Mouse (Mus musculus) cerebellum, postnatal 14 days (tissue): Measurements from ENCODE around the gene Kctd3.
"Not testable (repeated sequence)": the region's sequence is repeated elsewhere in the genome, so short reads cannot be mapped to it uniquely, and the experiment has no call there.

Experiments used
- DNase-seq, 2 experiments: peaks; one replicate each; pipeline ENCODE4 v3.0.0; 2021; ENCODE audit warnings: mixed read lengths in 2 of 2

Kctd3 gene

GRCm38 (mm10) chr1:189007239-189007979 is at the start of gene Kctd3:
TSS of gene Kctd3 (minus strand) at chr1:189007841.
- DNase-seq, result peak; percentile 100

DNA sequence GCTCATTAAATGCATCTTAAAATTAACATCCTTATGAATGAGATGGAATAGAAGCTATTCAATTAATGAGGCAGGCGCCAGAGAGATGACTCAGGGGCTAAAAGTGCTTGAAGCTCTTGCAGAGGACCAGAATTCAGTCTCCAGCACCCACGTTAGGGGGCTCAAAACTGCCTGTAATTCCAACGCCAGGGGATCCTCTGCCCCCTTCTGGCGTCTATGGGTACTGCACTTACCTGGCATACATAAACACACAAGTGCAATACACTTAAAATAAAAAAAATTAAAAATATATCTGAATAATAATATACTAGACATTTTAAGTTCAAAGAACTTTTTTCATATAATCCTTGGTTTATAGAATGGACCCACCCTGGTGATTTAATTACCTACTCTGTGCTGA is 49.8 kb upstream of the Kctd3 start:
- DNase-seq, result no peak

DNA sequence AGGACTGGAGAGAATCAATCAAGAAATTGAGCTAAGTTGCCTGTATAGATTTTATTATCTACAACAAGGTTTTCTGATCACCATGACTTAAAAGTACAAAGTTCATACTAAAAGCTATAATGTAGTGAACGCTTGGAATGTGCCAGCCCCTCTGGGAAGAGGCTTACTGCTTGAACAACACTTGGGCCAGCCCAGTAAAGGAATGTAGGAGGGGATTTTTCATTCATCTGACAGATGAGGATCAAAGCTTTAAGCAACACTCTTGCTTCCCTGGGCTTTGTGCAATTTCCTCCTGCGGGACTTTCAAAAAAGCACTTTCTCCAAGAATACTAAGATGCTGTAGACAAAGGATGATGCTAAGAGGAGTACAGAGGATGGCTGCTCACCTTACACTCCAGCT is 48.3 kb upstream of the Kctd3 start:
- no peak for DNase-seq

GRCm38 (mm10) chr1:189054941-189055551 is 47.4 kb upstream of the Kctd3 start:
- DNase-seq, result no peak

DNA sequence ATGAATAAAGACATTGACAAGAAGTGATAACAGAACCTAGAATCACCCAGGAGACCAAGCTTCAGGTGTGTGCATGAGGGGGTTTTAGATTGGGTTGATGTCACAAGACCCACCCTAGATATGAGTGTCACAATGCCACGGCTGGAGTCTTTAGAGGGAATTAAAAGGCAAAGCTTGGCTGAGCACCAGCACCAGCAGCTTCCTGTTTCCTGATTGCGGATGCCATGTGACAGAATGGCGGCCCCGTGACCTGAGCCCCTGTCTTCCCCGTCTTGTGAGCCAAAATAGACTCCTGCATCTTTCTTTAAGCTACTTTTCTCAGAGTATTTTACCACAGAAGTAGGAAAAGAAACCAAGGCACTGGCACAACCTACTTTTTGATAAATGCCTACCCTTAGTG is 46.5 kb upstream of the Kctd3 start:
- DNase-seq, result no peak

DNA sequence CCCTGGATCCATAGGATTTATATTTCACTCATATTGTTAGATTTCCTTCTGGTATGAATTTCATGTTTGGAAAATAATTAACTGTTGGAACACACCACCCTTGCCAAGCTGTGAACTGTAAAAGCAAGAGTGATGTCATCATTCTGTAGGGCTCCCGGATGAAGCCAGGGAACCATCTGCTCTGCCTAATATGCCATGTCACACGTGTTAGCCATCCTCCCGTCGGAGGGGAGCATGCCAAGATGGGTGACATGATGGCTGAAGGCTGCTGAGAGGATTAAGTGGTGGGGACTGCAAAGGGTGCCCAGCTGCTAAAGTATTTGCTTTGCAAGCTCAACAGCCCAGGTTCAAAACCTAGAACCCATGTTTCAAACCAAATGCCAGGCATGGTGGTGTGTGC is 44.5 kb upstream of the Kctd3 start:
- peak; percentile 50 to 57 for DNase-seq

- no peak for DNase-seq
Measured at GRCm38 (mm10) chr1:189050122-189050521, 42.5 kb upstream of the Kctd3 start.

GRCm38 (mm10) chr1:189048331-189048730 is 40.7 kb upstream of the Kctd3 start:
- DNase-seq, result no peak

DNA sequence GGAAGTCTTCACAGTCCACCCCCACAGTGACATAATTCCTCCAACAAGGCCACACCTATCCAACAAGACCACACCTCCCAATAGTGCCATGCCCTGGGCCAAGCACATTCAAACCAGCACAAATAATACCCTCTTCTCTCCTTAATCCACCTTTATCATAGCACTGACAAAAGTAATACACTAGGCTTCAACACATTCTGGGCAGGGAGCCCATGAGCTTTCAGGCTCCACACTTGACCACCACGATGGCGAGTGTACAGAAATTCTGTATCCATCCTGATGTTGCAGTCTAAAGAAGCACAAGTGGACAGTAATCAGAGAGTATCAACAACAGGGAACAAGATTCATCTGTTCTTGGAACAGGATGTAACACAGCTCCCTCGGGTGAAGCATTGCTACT is 40.3 kb upstream of the Kctd3 start:
- DNase-seq, result peak in 1 of 2 experiments; percentile 38

DNA sequence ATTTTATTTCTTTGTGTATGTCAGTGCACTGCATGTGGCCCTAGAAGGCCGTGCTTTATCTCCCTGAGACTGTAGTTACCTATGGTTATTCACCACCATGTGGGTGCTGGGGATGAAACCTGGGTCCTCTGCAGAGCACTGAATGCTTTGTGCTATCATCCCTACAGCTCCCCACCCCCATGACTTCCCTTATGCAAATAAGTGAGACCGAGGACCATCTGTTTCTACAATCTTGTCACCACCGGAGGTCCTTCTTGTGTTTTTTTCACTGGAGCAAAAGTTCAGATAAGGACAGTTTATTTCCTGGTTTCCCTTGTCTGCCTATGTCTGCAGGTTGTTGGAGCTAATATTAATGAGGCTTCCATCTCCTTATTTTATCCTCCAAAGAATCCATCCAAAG is 39.2 kb upstream of the Kctd3 start:
- DNase-seq, result peak; percentile 51 to 60

DNA sequence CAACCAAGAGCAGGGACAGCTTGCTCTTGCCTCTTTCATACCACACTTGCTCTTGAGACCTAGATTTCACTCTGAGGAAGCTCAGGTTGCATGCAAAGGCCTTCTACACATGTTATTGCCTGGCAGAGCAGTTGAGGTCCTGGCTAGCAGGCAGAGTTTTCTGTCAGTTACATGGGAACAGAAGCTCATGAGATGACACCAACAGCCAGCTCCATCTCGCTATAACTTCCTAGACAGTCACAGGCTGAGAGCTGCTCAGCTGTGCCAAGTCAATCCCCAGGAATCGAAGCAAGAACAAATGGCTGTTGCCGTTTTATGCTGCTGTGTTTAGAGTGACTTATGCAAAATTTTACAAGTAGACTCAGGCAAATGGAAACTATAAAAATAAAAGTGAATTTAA is 38.7 kb upstream of the Kctd3 start:
- peak; percentile 39 to 57 for DNase-seq

GRCm38 (mm10) chr1:189041261-189041660 is 33.6 kb upstream of the Kctd3 start:
- no peak for DNase-seq

GRCm38 (mm10) chr1:189039348-189039747 is 31.7 kb upstream of the Kctd3 start:
- DNase-seq, result no peak

DNA sequence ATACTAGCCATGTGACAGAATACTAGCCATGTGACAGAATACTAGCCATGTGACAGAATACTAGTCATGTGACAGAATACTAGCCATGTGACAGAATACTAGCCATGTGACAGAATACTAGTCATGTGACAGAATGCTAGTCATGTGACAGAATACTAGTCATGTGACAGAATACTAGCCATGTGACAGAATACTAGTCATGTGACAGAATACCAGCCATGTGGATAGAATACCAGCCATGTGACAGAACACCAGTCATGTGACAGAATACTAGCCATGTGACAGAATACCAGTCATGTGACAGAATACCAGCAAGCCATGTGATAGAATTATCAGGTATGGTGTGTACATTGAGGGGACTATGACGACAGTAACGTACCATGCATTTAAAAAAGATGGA is 25.2 kb upstream of the Kctd3 start:
- DNase-seq, result not testable (repeated sequence)

DNA sequence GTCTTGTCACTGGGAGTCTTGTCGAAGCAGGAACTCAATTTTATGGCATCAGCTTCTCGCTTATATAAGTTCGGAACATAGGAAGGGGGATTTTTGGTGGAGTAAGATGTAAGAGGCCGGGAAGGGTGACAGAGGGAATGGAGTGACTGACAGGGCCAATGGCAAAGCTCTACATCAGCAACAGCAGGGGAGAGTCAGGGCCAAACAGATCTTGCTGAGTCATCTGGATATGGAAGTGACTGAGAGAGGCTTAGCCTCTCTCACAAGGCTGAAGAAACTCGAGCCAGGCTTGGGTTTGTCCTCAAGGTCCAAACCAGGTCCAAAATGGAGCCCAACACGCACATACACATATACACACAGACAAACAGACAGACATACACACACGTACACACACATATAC is 23.3 kb upstream of the Kctd3 start:
- no peak for DNase-seq

GRCm38 (mm10) chr1:189028267-189028666 is 20.6 kb upstream of the Kctd3 start:
- peak; percentile 78 to 81 for DNase-seq

GRCm38 (mm10) chr1:189026885-189027284 is 19.2 kb upstream of the Kctd3 start:
- DNase-seq, result peak; percentile 75 to 81

- DNase-seq, result no peak
Measured at GRCm38 (mm10) chr1:189023701-189024080, 16.1 kb upstream of the Kctd3 start.

GRCm38 (mm10) chr1:189022925-189023700 is 15.5 kb upstream of the Kctd3 start:
- DNase-seq, result no peak

GRCm38 (mm10) chr1:189015372-189015771 is 7.7 kb upstream of the Kctd3 start:
- no peak for DNase-seq

- DNase-seq, result no peak
Measured at GRCm38 (mm10) chr1:189013587-189013921, 5.9 kb upstream of the Kctd3 start.

- DNase-seq, result no peak
Measured at GRCm38 (mm10) chr1:189012846-189013586, 5.4 kb upstream of the Kctd3 start.

- DNase-seq, result no peak
Measured at GRCm38 (mm10) chr1:189010671-189011070, 3.0 kb upstream of the Kctd3 start.
